In the genomic region with DNA sequence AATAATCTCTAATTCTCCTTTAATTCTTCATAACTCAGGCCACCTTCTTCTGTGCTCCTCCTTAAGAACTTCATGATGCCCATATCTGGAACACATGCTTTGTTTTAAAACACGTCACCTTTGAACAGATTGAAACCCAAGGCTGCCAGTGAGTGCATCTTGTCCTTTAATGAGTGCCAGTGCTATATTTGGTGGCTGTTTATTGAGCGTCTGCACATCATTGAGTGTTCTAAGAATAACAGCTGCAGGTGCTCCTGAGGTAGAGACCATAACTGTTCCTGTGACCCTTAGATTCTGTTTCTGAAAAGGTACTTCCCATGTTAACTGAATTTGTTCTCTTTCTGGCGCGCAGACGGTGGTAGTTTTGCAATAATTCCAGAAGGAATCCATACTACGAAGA, we compare ENCODE assay signal across 14 mouse cellular contexts.
A peak's percentile ranks its signal among the peaks of the same experiment; 100 is the strongest.
DNase-seq lines count a peak whose midpoint lies in the region.
"Had no signal": no experiment of that assay in that cellular context is flagged by ENCODE, and none has a peak within 500 bp of the region (broad histone marks: within the 10 kb centered on the region; RNA-seq: fewer than 3 reads in every experiment).

No protein-coding gene starts in this region.

- intact Hi-C loops in heart, postnatal 25 days (cut with DNase I), result no loop called here

- peak; percentile 7 for DNase-seq in gastrocnemius, adult 18-20 months (ENCODE audit: low spot score)
- DNase-seq in gastrocnemius, adult 8-10 months (ENCODE audit: low spot score in 2 of 2), result no peak
- DNase-seq in heart, adult 8-10 months (ENCODE audit: low spot score), result peak; percentile 1
- no peak for DNase-seq in heart, postnatal 25 days (ENCODE audit: low spot score)
- DNase-seq in kidney, adult 18-20 months, result no peak
- DNase-seq: adrenal gland, adult 8-10 months; adrenal gland, postnatal 14 days; adrenal gland, postnatal 36 days; cerebellum, adult 11-12 months; cerebellum, adult 2 months; cerebellum, adult 9-10 months; cerebellum, postnatal 10 days; cerebellum, postnatal 25 days; forebrain, postnatal 0 days had no signal

Comparison
In these comparisons a context has a peak if more than half of its experiments do, and no peak if none do; other contexts are left out.
1. DNase-seq: peak in gastrocnemius, adult 18-20 months (single experiment) and heart, adult 8-10 months (single experiment); none in gastrocnemius, adult 8-10 months (0 of 2), heart, postnatal 25 days (single experiment) and kidney, adult 18-20 months (single experiment).